Mouse (Mus musculus): Measurements from ENCODE around the gene Antxr1.

Antxr1 gene

DNA sequence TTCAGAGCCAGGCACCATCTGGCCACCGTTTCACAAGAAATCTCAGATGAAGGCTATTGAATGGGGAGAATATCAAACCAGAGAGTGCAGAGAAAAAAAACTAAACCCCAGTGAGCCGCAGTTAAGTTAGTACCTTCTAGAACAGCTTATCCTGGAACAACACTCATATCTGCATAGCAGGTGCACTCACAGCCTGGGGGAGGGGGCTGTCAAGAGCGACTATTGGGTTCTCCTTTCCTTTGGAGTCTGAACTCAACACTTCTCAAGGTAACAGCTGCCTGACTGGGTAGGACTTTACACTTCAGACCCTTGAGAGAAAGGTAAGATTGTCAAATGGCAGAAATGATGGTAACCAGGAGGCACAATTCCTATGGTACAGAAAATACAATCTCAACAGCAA, 187.7 kb downstream of the Antxr1 start:
- intact Hi-C loops (cut with DNase I), result no loop called here

DNA sequence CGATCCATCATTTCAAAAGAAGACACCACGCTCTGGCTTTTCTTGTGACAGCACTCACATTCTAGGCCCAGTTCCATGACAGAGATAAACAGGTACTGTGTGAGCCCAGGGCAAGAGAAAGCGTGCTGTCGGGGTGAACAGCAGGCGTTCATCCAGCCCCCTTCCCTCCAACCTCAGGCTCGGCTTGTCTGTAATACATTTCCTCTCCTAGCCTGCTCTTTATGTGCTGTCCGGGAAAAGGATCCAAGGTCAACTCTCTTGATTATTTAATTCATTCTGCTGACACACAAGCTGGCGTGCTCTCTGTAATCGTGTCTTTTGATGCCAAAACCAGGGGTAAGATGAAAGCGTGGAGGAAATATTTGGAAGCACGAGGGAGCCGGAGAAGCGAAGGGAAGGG, 192.0 kb downstream of the Antxr1 start:
- intact Hi-C loops (cut with DNase I), result no loop called here

DNA sequence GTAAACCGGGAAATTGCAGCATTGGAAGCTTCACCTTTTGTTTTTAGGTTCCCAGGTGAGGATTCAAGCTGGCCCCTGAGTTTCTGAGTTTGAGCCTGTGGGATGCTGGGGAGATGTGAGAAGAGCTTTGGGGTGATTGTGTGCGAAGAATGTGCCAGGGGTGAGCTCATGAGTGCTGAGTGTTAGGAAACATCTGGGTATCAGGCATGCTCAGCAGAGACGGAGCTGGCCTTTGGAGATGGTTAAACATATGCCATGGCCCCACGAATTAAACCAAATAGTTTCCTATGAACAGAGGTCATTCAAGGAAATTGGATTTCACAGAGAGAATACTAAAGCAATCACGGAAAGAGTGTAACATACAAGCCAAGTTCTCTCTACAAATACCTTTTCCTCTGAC, 193.4 kb downstream of the Antxr1 start:
- intact Hi-C loops (cut with DNase I), result no loop called here

DNA sequence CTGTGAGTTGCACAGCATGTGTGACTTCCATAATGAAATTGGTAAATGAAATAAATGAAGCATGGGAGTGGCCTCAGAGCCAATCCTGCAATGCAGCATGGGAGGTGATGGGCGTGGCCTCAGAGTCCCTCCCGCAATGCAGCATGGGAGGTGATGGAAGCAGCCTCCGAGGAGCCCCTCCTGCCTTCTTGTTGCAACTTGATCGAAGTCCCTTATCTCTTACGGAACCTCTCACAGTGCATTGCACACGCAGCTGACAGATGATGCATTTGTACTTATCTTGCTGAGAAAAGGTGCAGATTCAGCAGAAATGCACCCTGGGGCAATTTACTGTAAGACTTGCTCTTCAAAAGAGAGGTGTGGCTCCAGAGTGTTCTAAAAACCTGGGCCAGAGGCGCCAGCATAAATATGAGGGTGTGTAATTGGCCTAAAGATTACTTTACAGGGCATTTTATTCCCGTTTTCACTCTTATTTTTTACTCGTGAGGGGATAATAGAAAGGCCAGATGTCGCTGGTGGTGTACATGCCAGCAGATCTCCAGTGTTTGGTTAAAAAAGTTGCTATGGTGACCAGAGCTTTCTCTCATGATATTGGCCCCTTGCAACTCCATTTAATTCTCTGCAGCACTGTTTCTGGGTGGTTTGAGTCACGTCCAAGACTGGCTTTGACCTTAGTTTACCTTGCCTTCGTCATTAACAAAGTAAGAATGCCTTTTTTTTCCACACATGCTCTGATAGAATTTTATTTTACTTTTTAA, 195.6 kb downstream of the Antxr1 start:
- intact Hi-C loops (cut with DNase I), result no loop called here

DNA sequence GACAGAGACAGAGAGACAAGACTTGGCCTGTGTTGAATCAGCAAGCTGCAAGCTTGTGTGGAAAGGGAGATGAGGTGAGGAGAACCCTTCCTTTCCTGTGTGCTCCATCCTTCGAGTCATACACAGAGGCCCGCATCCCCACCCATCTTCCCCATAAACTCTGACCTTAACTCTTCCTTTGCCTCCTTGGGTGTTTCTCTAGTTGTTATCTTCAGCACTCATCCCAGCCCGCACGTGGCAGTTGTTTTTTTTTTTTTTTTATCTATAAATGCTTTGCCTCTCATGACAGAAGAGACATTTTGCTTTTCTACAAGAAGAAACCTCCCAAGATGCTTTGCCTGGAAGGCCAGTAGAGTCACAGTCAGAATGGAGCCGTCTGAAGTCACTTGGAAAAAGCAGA, 197.1 kb downstream of the Antxr1 start:
- intact Hi-C loops (cut with DNase I), result no loop called here

DNA sequence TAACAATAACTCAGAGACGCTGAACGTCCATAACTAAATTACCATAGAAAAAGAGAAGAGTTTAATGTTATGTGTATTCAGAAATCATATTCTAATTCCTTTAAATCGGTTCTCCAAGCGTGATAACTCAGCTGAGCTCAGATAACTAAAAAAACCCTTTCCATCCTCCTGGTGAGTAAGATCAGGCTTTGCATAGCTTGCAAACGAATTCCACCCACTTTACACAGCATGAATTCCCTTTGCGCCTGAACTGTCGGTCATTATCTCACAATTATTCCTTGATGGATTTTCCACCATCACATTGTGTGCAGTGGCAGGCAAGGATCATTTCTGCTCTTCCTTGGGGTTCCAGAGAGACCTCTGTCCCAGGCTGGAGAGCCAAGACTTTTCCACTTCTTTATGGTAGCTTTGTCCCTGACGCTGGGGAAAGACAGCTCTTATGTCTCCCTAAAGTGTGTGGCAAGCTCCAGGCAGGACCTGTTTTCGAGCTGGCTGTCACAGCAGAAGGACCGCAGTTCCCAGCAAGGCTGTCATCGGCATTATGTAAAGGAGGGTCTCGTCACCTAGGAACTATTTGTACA, 201.6 kb downstream of the Antxr1 start:
- intact Hi-C loops (cut with DNase I), result no loop called here

DNA sequence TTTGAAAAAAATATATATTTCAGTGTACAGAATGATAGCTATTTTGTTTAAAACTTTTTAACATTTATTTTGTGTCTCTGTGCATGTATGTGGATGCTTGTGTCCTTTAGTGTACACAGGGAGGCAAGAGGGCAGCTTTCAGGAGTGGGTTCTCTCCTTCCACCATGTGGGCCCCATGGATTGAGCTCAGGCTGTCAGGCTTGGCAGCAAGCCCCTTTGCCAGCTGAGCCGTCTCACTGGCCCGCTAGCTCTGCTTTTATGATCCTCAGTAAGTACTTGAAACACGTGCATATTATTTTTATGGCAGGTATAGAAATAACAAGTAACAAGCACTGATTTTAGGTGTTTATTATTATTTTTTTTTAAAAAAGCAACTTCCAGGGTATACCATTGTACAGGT, 202.1 kb downstream of the Antxr1 start:
- intact Hi-C loops (cut with DNase I), result no loop called here

DNA sequence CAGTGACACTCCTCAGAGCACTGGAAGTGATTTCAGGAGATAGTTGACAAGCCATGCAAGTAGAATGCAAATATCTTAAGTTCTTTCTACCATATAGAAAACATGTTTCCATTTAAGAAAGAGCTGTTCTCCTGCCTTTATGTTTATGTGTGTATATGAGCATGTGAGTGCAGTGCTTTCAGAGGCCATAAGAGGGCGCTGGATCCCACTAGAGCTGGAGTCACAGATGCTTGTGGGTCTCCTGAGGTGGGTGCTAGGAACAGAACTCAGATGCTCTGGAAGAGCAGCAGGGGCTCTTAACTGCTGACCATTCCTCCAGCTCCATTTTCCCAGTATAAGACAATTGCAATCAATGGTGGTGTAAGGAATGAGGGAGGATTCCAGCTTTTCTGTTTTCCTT, 204.5 kb downstream of the Antxr1 start:
- intact Hi-C loops (cut with DNase I), result no loop called here

DNA sequence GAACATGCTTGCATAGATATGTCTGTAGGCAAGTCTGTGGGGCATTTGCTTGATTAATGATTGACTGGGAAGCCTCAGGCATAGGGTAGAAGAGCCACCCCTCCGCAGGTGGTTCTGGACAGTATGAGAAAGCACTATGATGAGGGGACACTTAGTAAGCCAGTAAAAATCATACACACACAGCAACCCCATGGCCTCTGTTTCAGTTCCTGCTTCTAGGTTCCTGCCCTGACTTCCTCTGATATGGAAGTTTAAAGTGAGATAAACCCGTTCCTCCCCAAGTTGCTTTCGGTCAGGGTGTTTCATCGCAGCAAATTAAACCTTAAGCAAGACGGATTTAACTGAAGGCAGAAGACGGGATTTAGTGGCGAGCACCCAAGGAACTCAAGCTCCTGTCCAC, 205.0 kb downstream of the Antxr1 start:
- intact Hi-C loops (cut with DNase I), result no loop called here

DNA sequence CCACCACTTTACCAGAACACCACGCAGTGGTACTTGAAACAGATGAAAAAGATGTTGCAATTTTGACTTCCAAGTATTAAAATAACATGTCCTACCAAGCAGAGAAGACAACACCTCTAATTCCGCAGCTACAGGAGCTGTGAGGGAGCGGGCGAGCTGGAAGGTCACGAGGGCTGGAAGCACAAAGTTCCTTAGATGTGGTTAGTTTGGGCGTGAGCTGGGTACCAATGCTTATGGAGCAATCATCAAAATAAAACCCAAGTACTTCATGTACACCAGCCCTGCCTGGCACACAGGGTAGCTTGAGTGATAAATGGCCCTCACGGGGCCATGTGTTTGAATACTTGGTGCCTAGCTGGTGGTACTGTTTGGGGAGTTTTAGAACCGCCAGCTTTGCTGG, 205.8 kb downstream of the Antxr1 start:
- intact Hi-C loops (cut with DNase I), result no loop called here

DNA sequence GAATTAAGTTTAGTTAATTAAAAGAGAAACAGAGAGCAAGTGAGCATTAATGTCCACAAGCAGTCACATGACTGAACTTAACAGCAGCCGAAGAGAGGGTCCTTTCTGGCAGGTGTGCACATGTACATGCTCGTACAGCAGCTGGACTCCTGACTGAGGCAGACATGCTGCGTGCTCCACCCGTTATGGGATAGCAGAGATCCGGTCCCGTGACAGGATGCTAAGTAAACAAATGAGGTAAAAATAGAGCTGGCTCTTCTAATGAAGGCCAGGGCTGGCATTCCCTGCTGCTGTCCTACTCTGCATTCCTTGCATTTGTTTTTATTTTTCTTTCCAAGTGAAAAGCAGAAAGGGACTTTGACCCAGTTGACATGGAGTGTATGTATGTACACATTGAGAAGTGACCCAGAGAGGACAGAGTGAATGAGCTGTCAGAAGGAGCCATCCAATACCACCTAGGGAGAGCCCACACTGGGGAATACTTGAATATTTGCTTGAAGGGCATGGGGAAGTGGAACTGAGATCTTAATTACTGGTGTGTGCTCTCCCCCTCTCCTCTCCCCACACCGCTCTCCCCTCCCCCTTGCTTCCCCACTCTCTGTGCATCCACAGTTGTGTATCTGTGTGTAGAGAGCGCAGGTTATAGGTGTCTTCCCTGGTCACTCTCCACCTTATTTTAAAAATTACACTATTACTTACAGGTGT, 208.4 kb downstream of the Antxr1 start:
- intact Hi-C loops (cut with DNase I), result no loop called here

DNA sequence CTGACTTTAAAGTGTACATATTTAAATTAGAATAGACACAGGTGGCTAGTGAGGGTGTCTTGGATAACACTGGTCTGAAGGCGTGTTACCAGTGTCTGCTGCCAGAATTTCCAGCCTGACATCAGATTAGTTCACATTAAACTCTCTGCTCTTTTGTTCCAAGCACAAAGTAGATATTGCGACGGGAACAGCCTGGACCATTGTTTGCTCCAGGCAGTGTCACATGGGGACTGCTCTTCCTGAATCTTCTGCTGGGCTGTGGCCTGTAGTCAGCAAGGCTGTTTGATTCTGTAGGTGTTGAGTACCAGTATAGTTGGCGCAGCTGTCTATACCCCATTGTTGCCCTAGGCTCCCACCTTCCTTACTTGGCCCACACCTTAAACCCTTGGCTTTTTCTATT, 211.6 kb downstream of the Antxr1 start:
- intact Hi-C loops (cut with DNase I), result no loop called here

DNA sequence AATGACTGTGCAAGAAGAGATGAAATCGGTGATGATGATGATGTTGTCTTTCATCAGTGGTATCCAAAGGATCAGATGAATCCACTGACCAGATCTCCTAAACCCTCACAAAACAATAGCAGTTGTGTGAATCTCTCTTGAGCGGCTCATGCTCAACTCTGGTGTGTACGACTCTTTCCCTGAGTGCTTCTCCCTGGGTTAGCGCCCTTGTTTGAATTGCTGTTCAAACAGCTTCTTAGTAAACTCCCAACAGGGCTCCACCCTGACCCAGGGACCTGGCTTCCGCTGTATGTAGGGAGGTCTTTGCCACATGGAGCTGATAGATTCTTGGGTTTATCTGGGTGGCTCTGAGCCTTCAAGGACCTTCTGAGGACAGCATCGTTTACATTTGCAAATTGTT, 212.2 kb downstream of the Antxr1 start:
- intact Hi-C loops (cut with DNase I), result no loop called here

DNA sequence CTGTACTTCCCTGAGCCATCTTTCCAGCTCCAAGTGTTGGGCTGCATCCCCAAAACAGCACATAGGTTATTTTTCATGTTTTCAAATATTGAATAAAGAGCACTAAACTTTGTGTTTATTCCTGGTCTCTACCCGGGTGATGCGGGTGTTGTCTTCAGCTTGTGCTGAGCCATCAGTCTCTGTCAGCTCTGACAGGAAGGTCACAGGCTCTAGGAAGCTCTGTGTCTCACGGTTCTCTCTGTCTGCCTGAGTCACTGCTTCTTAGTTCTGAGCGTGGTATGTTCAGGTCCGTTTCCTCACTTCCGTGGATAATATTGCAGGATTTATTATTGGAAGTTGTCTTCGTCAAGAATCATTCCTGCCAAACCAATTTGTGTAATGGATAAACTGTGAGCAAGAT, 213.7 kb downstream of the Antxr1 start:
- intact Hi-C loops (cut with DNase I), result no loop called here

DNA sequence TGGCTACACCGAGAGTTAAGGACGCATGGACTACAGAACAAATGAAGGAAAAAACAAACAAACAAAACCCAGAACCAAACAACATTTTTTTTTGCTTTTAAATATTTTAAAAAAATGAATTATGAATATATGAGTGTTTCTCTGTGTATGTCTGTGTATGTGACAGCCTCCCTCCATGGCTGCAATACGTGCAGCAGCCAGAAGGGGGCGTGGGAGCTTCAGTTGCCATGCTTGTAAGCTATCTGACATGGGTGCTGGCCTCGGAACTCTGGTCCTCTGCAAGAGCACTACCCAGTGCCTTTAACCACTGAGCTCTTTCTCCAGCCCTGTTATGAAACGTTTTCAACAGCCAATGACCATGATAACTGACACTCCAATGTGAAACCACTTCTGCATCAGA, 215.0 kb downstream of the Antxr1 start:
- intact Hi-C loops (cut with DNase I), result no loop called here

DNA sequence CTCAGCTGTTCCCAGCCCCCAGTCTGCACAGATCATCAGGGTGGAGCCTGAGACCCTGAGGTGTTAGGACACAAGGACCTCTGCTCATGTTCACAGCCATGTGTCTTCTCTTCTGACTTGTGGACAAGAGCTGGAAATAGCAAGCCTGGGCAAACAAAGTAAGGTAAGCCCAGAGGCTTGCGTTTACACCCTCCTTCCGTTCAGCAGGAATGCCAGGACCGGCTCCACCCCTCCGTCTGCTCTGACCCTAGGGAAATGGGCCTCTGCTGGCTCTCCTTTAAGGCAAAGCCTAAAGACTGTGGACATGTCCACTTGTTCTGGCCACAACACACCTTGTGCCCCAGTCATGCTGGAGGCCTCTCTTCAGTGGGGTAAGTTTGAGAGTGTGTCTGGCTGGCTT, 215.6 kb downstream of the Antxr1 start:
- intact Hi-C loops (cut with DNase I), result no loop called here

DNA sequence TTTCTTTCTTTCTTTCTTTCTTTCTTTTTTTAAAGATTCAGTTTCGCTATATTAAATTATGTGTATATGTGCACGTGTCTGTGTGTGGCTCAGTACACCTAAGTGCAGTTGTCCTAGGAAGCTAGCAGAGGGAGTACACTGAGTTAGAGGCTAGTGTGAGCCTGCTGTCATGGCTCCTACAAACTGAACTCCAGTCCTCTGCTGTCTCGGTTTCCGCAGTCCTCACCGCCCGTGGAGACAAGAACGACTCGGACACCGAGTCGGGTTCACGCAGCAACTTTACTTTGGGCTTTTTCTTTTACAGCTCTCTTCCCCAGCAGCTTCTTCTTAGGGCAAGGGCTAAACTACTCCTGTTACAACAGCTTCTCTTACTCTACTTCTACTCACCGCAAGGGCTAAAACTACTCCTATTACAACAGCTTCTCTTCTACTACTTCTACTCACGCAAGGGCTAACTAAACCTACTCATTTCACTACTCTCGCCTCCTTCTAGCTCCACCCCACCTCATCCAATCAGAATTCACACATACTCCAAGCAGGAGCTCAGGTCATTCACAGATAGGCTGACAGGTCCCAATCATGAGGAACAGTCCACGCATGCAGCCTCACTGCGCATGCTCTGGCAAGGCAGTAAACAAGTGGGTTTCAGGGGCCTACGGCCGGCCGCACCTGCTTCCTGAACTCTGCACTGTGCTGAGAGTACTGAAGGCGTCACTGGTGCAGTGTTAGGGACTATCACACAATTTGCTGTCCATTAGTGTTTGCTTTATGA, 216.4 kb downstream of the Antxr1 start:
- intact Hi-C loops (cut with DNase I), result no loop called here

DNA sequence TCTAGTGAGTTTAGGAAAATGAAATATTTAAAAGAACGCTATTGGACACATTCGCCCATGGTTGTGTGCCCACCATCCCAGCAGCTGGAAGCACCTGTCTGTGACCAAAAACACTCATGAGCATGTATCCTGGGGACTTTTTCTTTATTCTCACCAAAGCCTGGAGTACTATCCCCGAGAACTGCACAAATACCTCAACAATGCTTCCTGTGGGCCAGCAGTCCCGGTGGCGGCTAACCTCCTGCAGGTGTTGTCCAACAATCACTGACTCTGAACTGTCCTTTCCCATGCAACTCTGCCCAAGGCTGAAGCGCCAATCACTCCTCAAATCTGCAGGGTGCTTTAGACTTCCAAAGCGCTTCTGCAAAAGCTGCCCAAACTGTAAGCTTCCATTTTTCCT, 219.0 kb downstream of the Antxr1 start:
- intact Hi-C loops (cut with DNase I), result no loop called here

DNA sequence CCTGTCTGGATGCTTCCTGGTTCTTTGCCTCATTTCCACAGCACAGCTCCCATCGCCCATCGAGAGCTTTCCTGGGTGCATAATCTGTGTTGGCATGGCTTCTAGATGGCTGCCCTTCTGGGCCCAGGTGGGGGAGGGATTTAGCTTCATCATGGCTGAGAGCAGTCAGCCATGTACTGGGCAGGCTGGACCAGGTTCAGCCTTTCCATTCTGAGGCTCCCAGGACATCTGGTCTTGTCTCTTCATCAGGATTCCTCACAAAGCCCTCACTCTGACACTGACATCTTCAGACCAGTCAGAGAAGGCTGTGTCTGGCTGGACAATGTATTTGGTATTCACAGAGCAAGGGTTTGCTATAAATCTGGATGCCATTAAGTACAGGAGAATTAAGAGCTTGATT, 219.6 kb downstream of the Antxr1 start:
- intact Hi-C loops (cut with DNase I), result no loop called here

DNA sequence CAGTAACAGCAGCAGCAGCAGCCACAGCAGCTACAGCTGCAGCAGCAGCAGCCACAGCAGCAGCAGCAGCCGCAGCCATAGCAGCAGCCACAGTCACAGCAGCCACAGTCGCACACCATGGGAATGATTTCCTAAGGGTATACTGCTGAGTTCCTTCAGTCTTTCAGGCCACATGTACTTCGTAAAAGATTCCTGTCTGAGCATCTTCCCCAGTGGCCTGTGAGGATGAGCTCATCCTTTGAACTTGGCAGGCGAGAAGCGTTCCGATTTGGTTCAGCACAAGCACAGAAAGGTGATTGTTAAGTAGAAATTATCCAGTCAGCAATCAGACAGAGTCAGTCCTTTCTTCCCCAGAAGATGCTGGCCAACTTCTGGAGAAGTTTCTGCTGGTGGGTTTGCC, 223.5 kb downstream of the Antxr1 start:
- intact Hi-C loops (cut with DNase I), result no loop called here

DNA sequence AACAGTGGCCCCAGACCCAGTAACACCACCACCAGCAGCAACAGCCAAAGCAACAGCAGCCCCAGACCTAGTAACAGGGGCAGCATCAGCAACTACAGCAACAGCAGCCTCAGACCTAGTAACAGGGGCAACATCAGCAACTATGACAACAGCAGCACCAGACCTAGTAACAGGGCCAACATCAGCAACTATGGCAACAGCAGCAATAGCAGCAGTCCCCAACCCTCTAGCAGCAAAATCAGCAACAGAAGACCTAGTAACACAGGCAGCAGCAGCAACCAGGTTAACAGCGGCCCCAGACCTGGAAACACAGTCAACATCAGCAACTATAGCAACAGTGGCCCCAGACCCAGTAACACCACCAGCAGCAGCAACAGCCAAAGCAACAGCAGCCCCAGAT, 224.1 kb downstream of the Antxr1 start:
- intact Hi-C loops (cut with DNase I), result no loop called here
